31 mouse cellular contexts compared by ENCODE assay signal in genomic region chr11:78857611-78858010, GRCm38 (mm10). TPM values are rescaled to one million over a fixed set of nuclear protein-coding genes. Genes with fewer than 3 reads are reported as not detected.
DNase-seq lines count a peak whose midpoint lies in the region; ATAC-seq and TF ChIP-seq lines count a peak whose summit lies in the region.
"Had no signal": no experiment of that assay in that cellular context is flagged by ENCODE, and none has a peak within 500 bp of the region (broad histone marks: within the 10 kb centered on the region; RNA-seq: fewer than 3 reads in every experiment).

No protein-coding gene starts in this region.

- no peak for ATAC-seq in forebrain, embryonic 13.5 days
- no peak for ATAC-seq in midbrain, embryonic 14.5 days (ENCODE audit: low FRiP score, low TSS enrichment)
- ATAC-seq in lung, postnatal 0 days: no peak
- ATAC-seq: inflammation-experienced regulatory T-cells, adult 6 months; Patski had no signal

- no peaks in the 10 kb centered on the region for H3K27me3 ChIP-seq in forebrain, embryonic 13.5 days
- no peaks in the 10 kb centered on the region for H3K27me3 ChIP-seq in midbrain, embryonic 14.5 days (ENCODE audit: control insufficient read depth, insufficient read depth, low read length)
- no peaks in the 10 kb centered on the region for H3K27me3 ChIP-seq in lung, postnatal 0 days (replicated peaks; ENCODE audit: insufficient read depth, low read length)
- H3K27me3 ChIP-seq: CH12.LX; embryonic facial prominence, embryonic 13.5 days; hindbrain, embryonic 15.5 days; Patski; stomach, embryonic 15.5 days had no signal

- 4% methylated on average over 3 of the region's 3 CpGs for WGBS in forebrain, embryonic 13.5 days
- WGBS in midbrain, embryonic 14.5 days: 0% methylated on average over 3 of the region's 3 CpGs
- WGBS in lung, postnatal 0 days: 19% methylated on average over 3 of the region's 3 CpGs

- DNase-seq in ES-CJ7 (ENCODE audit: low read depth, low spot score): peak; percentile 27
- DNase-seq in ES-E14 (ENCODE audit: low read depth, low spot score): peak; percentile 27
- peak; percentile 66 for DNase-seq in midbrain, embryonic 14.5 days
- DNase-seq in lung, postnatal 0 days (ENCODE audit: low spot score): no peak
- DNase-seq in embryo, embryonic 9.5 days (ENCODE audit: extremely low spot score): no peak
- no peak for DNase-seq in adrenal gland, postnatal 25 days
- DNase-seq: adrenal gland, adult 2 months; cerebellum, adult 11 months; cerebellum, adult 9-10 months; cerebellum, postnatal 36 days; gastrocnemius, postnatal 10 days; heart, postnatal 10 days; kidney, adult 11 months; kidney, postnatal 14 days; layer of hippocampus, adult 9-11 months; liver; lung, embryonic 14.5 days; lung, postnatal 36 days; retina, postnatal 1 day; right cerebral cortex, postnatal 25 days; thymus, postnatal 25 days had no signal

- H3K36me3 ChIP-seq in ES-E14 (ENCODE audit: control insufficient read depth, insufficient read depth, low read length, poor library complexity, severe bottlenecking): no peaks in the 10 kb centered on the region
- H3K36me3 ChIP-seq in forebrain, embryonic 13.5 days (ENCODE audit: poor library complexity, severe bottlenecking): no peaks in the 10 kb centered on the region
- no peaks in the 10 kb centered on the region for H3K36me3 ChIP-seq in midbrain, embryonic 14.5 days (ENCODE audit: control insufficient read depth, insufficient read depth, low read length)
- no peaks in the 10 kb centered on the region for H3K36me3 ChIP-seq in lung, postnatal 0 days (ENCODE audit: insufficient read depth, low read length)
- H3K36me3 ChIP-seq: embryonic facial prominence, embryonic 13.5 days; heart, embryonic 13.5 days; hindbrain, embryonic 15.5 days; neural tube, embryonic 15.5 days; stomach, embryonic 15.5 days had no signal

- no peak overlapping the region for H3K9ac ChIP-seq in ES-E14 (ENCODE audit: insufficient read depth, low read depth, low read length, poor library complexity, severe bottlenecking)
- no peak overlapping the region; the same call in 1 of the 2 replicates for H3K9ac ChIP-seq in forebrain, embryonic 13.5 days
- H3K9ac ChIP-seq in midbrain, embryonic 14.5 days (replicated peaks; ENCODE audit: low read length): no peak overlapping the region
- no peak overlapping the region for H3K9ac ChIP-seq in lung, postnatal 0 days (replicated peaks; ENCODE audit: low read depth)
- H3K9ac ChIP-seq: embryonic facial prominence, embryonic 13.5 days; heart, embryonic 13.5 days; hindbrain, embryonic 15.5 days; liver, embryonic 14.5 days; lung, embryonic 14.5 days; neural tube, embryonic 15.5 days; stomach, embryonic 15.5 days had no signal

- no peak for TF ChIP-seq CTCF in lung, postnatal 0 days (IDR thresholded peaks at IDR 0.05)

- TF ChIP-seq EP300 in lung, postnatal 0 days (IDR thresholded peaks at IDR 0.05): no peak

- in situ Hi-C loops in ES-E14 (cut with MboI; ENCODE audit: low sequenced_read_pairs in 2 of 2, unreplicated experiment in 2 of 2): no loop called here

- no peak overlapping the region for H3K27ac ChIP-seq in ES-E14 (ENCODE audit: insufficient read depth, low read depth, low read length, poor library complexity, severe bottlenecking)
- peak overlapping the region; percentile 33; the same call in 1 of the 2 replicates for H3K27ac ChIP-seq in forebrain, embryonic 13.5 days
- 0 out of 2 replicates have a peak overlapping the region, but pooled peaks have one; percentile 49 for H3K27ac ChIP-seq in midbrain, embryonic 14.5 days (replicated peaks; ENCODE audit: low read depth, low read length)
- no peak overlapping the region for H3K27ac ChIP-seq in lung, postnatal 0 days (ENCODE audit: low read length)
- H3K27ac ChIP-seq: embryonic facial prominence, embryonic 13.5 days; heart, embryonic 13.5 days; hindbrain, embryonic 15.5 days; liver, embryonic 14.5 days; neural tube, embryonic 15.5 days; stomach, embryonic 15.5 days had no signal

- peaks cover 0 to 3% of the 10 kb centered on the region in 2 experiments; a peak in 1 of 4 replicates for H3K4me1 ChIP-seq in ES-E14 (ENCODE audit: control insufficient read depth in 2 of 2, insufficient read depth in 2 of 2, low read length in 2 of 2, poor library complexity in 1 of 2)
- H3K4me1 ChIP-seq in forebrain, embryonic 13.5 days: peaks cover 7% of the 10 kb centered on the region; the same call in 1 of the 2 replicates
- H3K4me1 ChIP-seq in midbrain, embryonic 14.5 days (ENCODE audit: control insufficient read depth, insufficient read depth, low read length): no peaks in the 10 kb centered on the region
- no peaks in the 10 kb centered on the region for H3K4me1 ChIP-seq in lung, postnatal 0 days (ENCODE audit: insufficient read depth, low read depth, low read length)
- H3K4me1 ChIP-seq: embryonic facial prominence, embryonic 13.5 days; heart, embryonic 13.5 days; hindbrain, embryonic 15.5 days; neural tube, embryonic 15.5 days; stomach, embryonic 15.5 days had no signal

- no peaks in the 10 kb centered on the region for H3K9me3 ChIP-seq in ES-E14 (ENCODE audit: control insufficient read depth, insufficient read depth, low read depth, low read length)
- no peaks in the 10 kb centered on the region for H3K9me3 ChIP-seq in forebrain, embryonic 13.5 days (replicated peaks)
- H3K9me3 ChIP-seq in midbrain, embryonic 14.5 days (ENCODE audit: control insufficient read depth, low read length): no peaks in the 10 kb centered on the region
- no peaks in the 10 kb centered on the region for H3K9me3 ChIP-seq in lung, postnatal 0 days (ENCODE audit: low read length)
- H3K9me3 ChIP-seq: embryonic facial prominence, embryonic 13.5 days; heart, embryonic 13.5 days; hindbrain, embryonic 15.5 days; neural tube, embryonic 15.5 days; stomach, embryonic 15.5 days had no signal

- no peak overlapping the region for H3K4me2 ChIP-seq in forebrain, embryonic 13.5 days
- no peak overlapping the region for H3K4me2 ChIP-seq in midbrain, embryonic 14.5 days (ENCODE audit: low read length)
- no peak overlapping the region for H3K4me2 ChIP-seq in lung, postnatal 0 days (replicated peaks; ENCODE audit: low read depth, low read length)
- H3K4me2 ChIP-seq: embryonic facial prominence, embryonic 13.5 days; heart, embryonic 13.5 days; hindbrain, embryonic 15.5 days; lung, embryonic 14.5 days; neural tube, embryonic 15.5 days; stomach, embryonic 15.5 days had no signal

- no peak overlapping the region for H3K4me3 ChIP-seq in ES-E14 (ENCODE audit: insufficient read depth in 1 of 2, low read depth in 1 of 2, low read length in 2 of 2, poor library complexity in 1 of 2, severe bottlenecking in 1 of 2)
- no peak overlapping the region for H3K4me3 ChIP-seq in forebrain, embryonic 13.5 days
- no peak overlapping the region for H3K4me3 ChIP-seq in midbrain, embryonic 14.5 days (replicated peaks; ENCODE audit: low read depth, low read length)
- H3K4me3 ChIP-seq in lung, postnatal 0 days (ENCODE audit: low read depth, low read length): no peak overlapping the region
- H3K4me3 ChIP-seq: embryonic facial prominence, embryonic 13.5 days; heart, embryonic 13.5 days; hindbrain, embryonic 15.5 days; neural tube, embryonic 15.5 days; stomach, embryonic 15.5 days had no signal

TF ChIP-seq in ES-E14, 5 proteins besides CTCF, POLR2A, EP300 and RAD21:
- no peak for TF ChIP-seq HCFC1 (IDR thresholded peaks at IDR 0.05; ENCODE audit: borderline replicate concordance, insufficient read depth, low read length)
- TF ChIP-seq ZC3H11A (IDR thresholded peaks at IDR 0.05; ENCODE audit: borderline replicate concordance, low read depth, low read length): no peak
- TF ChIP-seq CHD2 (IDR thresholded peaks at IDR 0.05; ENCODE audit: low read depth, low read length): no peak
- no peak for TF ChIP-seq MAFK (IDR thresholded peaks at IDR 0.05; ENCODE audit: insufficient read depth, low read depth, low read length)
- TF ChIP-seq ZNF384 (IDR thresholded peaks at IDR 0.05; ENCODE audit: low read depth, low read length): no peak

RNA-seq across cellular contexts. Expression of gene Lyrm9, which starts 31.2 kb away (rescaled TPM):
- total RNA-seq in ES-E14 (2012; rRNA removed): 19.1 TPM in 2 replicates
- 24.2 and 25.2 TPM in 2 replicates for polyA plus RNA-seq in forebrain, embryonic 13.5 days (2015; fragmentation: Nextera tagmentation; extraction: Ambion mirVana)
- polyA plus RNA-seq in midbrain, embryonic 14.5 days (2014; fragmentation: Nextera tagmentation; extraction: Ambion mirVana): 26.1 and 30.9 TPM in 2 replicates
- polyA plus RNA-seq in lung, postnatal 0 days (2015; fragmentation: Nextera tagmentation; extraction: Ambion mirVana): 5.7 and 9.3 TPM in 2 replicates
- 42.8 and 59.0 TPM in 2 replicates for total RNA-seq in adrenal gland, postnatal 25 days (2021)

Comparison
In these comparisons a context has a peak if more than half of its experiments do, and no peak if none do; other contexts are left out.
1. DNase-seq: peak in ES-CJ7 (single experiment), ES-E14 (single experiment) and midbrain, embryonic 14.5 days (single experiment); none in lung, postnatal 0 days (single experiment), embryo, embryonic 9.5 days (single experiment) and adrenal gland, postnatal 25 days (single experiment).
2. H3K27ac ChIP-seq: peak in forebrain, embryonic 13.5 days (single experiment) and midbrain, embryonic 14.5 days (single experiment); none in ES-E14 (single experiment) and lung, postnatal 0 days (single experiment).